Mouse (Mus musculus) forebrain, embryonic 12.5 days (tissue): ENCODE measurements around the gene Epb41l2. TPM values are rescaled to one million over a fixed set of nuclear protein-coding genes. Genes with fewer than 3 reads are reported as not detected.

Experiments
- ATAC-seq: fragments of 200-750 bp; cut with Nextera tagmentation; 2 replicates; pipeline ENCODE4 v1.8.0; 2017; ENCODE audit warnings: moderate TSS enrichment; ENCODE audit not compliant: low FRiP score
- H3K27ac ChIP-seq: fragments of 300-500 bp; sonication (generic); 2 replicates; pipeline ENCODE4 v1.5.1; 2016; ENCODE audit warnings: mild to moderate bottlenecking
- H3K27me3 ChIP-seq: fragments of 300-500 bp; sonication (generic); 2 replicates; pipeline ENCODE4 v1.6.1; 2016; ENCODE audit warnings: mild to moderate bottlenecking
- H3K36me3 ChIP-seq: fragments of 300-500 bp; sonication (generic); replicated peaks from 2 replicates; pipeline ENCODE4 v1.6.1; 2016; ENCODE audit warnings: mild to moderate bottlenecking
- H3K4me1 ChIP-seq: fragments of 300-500 bp; sonication (generic); 2 replicates; pipeline ENCODE4 v1.6.1; 2016
- H3K4me2 ChIP-seq: fragments of 300-500 bp; sonication (generic); 2 replicates; pipeline ENCODE4 v1.6.1; 2016; ENCODE audit warnings: mild to moderate bottlenecking, moderate library complexity
- H3K4me3 ChIP-seq: fragments of 300-500 bp; sonication (generic); replicated peaks from 2 replicates; pipeline ENCODE4 v1.5.1; 2016; ENCODE audit warnings: mild to moderate bottlenecking
- H3K9ac ChIP-seq: fragments of 300-500 bp; sonication (generic); 2 replicates; pipeline ENCODE4 v1.6.1; 2016; ENCODE audit warnings: mild to moderate bottlenecking
- H3K9me3 ChIP-seq: fragments of 300-500 bp; sonication (generic); 2 replicates; pipeline ENCODE4 v1.6.1; 2016
- WGBS: fragments of 180-500 bp; shearing (Covaris S2); methylation state at CpG from one replicate; pipeline ENCODE4 v1.1.7; 2016; 5-methylcytosine and 5-hydroxymethylcytosine counted together
- polyA plus RNA-seq: library from polyadenylated mRNA; unstranded; fragments of >200 nt; fragmentation: Nextera tagmentation; extraction: Ambion mirVana; gene quantifications from 2 replicates; pipeline ENCODE4 v1.2.1, GENCODE M21; 2016

The Epb41l2 gene
- polyA plus RNA-seq, 1 experiment from 2014 or later: 42.7 TPM

DNA sequence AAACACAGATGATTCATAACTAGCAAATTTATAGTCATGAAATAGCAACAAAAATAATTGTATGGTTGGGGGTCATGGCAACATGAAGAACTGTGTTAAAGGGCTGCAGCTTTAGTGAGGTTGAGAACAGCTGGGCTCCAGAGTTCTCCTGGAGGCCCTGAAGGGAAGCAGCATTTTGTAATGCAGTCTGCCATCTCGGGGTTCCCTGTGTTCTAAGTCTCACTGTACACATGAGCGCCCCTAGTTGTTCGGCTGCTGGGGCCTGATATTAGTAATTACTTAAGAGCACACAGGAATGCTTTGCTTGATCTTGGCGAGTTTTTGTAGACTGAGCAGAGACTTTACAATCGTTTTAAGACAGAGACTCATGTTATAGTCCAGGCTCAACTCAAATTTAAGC, 174.9 kb downstream of the Epb41l2 start:
- Histone ChIP-seq H3K27me3 (no peaks in the 10 kb centered on the region), H3K4me3 (no peak overlapping the region), H3K36me3 (no peaks in the 10 kb centered on the region), H3K9me3 (no peaks in the 10 kb centered on the region), H3K4me2 (no peak overlapping the region), H3K27ac (no peak overlapping the region), H3K9ac (no peak overlapping the region), H3K4me1 (no peaks in the 10 kb centered on the region)
- WGBS: 86% methylated on average over 5 of the region's 5 CpGs
- no peak for ATAC-seq

DNA sequence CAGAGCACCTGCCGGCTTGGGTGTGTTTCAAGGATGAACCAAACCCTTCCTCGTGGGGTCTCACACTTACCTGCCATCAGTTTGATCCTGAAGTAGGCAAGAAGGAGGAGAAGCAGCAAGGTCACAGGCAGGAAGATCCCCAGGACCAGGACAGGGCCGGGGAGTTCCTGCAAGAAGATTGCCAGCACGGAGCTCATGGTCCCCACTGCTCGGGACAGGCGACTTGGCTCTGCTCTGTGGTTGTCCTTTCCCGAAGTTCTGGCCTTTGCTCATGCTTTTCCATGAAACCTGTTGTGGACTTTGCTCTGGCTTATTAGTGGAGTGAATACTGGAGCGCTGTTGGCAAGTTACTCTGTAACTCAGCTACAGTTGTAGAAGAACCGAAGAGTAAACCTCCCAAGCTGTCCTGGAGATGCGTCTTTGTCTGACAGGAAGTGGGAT, 176.3 kb downstream of the Epb41l2 start, which contains the start of gene Smlr1:
Gene Smlr1 (minus strand): TSS at position 377 of the 441 bp plus-strand sequence.
- no peak for ATAC-seq
- no peaks in the 10 kb centered on the region for H3K27me3 ChIP-seq
- 95% methylated on average over 10 of the region's 10 CpGs for WGBS
- no peaks in the 10 kb centered on the region for H3K36me3 ChIP-seq
- no peak within 1 kb of the TSS for H3K27ac ChIP-seq
- no peak within 1 kb of the TSS for H3K4me3 ChIP-seq
- no peak within 1 kb of the TSS for H3K4me2 ChIP-seq
- no peaks in the 10 kb centered on the region for H3K9me3 ChIP-seq
- no peaks in the 10 kb centered on the region for H3K4me1 ChIP-seq
- no peak within 1 kb of the TSS for H3K9ac ChIP-seq

DNA sequence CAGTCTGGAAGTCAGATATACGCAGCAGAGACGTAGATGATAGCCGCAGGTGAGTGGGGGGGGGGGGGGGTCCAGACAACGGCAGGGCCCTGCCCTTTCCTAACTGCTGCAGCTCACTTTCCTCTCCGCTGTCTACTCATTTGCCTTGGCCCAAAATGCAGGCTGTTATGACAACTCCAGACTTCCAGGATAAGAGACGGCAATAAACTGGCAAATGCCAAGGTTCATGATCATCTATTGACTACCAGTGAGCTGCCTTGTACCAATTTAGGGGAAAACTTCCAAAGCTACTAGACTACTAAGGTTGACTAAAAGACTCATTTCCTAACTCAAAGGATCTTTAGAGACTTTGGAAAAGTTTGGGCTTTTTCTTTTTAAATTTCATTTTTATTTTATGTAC, 177.0 kb downstream of the Epb41l2 start:
- no peak for ATAC-seq
- Histone ChIP-seq H3K9ac (no peak overlapping the region), H3K4me2 (no peak overlapping the region), H3K4me3 (no peak overlapping the region), H3K36me3 (no peaks in the 10 kb centered on the region), H3K27me3 (no peaks in the 10 kb centered on the region), H3K27ac (no peak overlapping the region), H3K9me3 (no peaks in the 10 kb centered on the region), H3K4me1 (no peaks in the 10 kb centered on the region)
- 92% methylated on average over 6 of the region's 6 CpGs for WGBS

DNA sequence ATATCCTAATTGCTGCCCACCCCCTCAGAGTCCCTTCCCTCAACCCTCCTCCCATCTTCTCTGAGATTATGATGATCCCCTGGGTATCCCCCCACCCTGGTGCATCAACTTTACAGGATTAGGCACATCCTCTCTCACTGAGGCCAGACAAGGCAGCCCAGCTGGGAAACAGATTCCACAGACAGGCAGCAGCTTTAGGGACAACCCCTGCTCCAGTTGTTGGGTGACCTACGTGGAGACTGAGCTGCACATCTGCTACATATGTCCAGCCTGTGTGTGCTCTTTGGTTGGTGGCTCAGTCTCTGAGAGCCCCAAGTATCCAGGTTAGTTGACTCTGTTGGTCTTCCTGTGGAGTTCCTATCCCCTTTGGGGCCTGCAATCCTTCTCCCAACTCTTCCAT, 179.1 kb downstream of the Epb41l2 start:
- Histone ChIP-seq H3K4me1 (no peaks in the 10 kb centered on the region), H3K4me3 (no peak overlapping the region), H3K27ac (no peak overlapping the region), H3K4me2 (no peak overlapping the region), H3K36me3 (no peaks in the 10 kb centered on the region), H3K9ac (no peak overlapping the region), H3K9me3 (no peaks in the 10 kb centered on the region), H3K27me3 (no peaks in the 10 kb centered on the region)
- no peak for ATAC-seq
- 73% methylated on average over 1 of the region's 1 CpGs for WGBS

DNA sequence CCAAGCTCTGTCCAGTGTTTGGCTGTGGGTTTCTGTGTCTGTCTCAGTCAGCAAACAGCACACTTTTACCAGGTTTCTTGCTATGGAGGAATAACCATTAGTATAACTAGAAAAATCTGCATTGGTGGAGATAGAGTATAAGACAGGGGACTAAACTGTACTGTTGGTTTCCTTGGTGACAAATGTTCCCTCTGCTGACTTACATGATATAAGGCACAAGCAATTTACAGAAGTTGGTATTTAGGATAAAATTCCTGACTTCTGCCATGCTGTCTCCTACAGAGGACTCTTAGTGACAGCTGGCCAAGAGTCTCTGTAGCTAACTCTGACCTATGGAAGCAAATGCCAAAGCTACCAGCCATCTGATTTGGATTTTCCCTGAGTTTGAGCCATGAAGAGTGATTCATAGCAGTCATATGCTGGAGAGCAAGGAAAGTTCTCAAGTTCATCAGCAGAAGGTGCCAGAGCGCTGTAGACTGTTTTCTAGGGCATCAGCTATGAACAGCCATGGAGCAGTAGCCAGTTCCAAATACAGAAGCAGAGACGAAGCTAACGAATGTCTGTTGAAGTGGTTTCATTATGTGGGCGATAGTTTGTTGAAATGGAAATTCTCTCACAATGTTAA, 179.7 kb downstream of the Epb41l2 start:
- Histone ChIP-seq H3K27ac (no peak overlapping the region), H3K9me3 (no peaks in the 10 kb centered on the region), H3K27me3 (no peaks in the 10 kb centered on the region), H3K4me3 (no peak overlapping the region), H3K9ac (no peak overlapping the region), H3K4me1 (no peaks in the 10 kb centered on the region), H3K4me2 (no peak overlapping the region), H3K36me3 (no peaks in the 10 kb centered on the region)
- 71% methylated on average over 4 of the region's 4 CpGs for WGBS
- ATAC-seq: no peak

DNA sequence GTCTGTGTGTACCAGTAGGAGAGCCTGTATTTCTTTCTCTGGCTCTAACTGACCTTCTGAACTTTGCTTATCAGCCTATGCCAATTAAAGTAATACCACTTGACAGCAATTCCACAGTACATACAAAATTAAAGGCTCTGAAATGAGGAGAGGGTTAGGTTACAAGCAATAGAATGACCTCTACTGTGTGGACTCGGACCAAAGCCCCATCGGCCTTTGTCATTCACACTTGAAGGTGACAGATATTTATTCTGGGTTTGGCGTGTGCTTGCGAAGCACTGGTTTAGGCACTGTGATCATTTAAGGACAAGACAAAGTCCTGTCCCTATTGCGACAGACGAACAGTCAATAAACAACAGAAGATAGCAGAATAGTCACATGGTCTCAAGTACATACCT, 180.2 kb downstream of the Epb41l2 start:
- Histone ChIP-seq H3K27ac (no peak overlapping the region), H3K4me1 (no peaks in the 10 kb centered on the region), H3K4me2 (no peak overlapping the region), H3K9ac (no peak overlapping the region), H3K9me3 (no peaks in the 10 kb centered on the region), H3K4me3 (no peak overlapping the region), H3K27me3 (no peaks in the 10 kb centered on the region), H3K36me3 (no peaks in the 10 kb centered on the region)
- WGBS: 74% methylated on average over 6 of the region's 6 CpGs
- ATAC-seq: no peak

DNA sequence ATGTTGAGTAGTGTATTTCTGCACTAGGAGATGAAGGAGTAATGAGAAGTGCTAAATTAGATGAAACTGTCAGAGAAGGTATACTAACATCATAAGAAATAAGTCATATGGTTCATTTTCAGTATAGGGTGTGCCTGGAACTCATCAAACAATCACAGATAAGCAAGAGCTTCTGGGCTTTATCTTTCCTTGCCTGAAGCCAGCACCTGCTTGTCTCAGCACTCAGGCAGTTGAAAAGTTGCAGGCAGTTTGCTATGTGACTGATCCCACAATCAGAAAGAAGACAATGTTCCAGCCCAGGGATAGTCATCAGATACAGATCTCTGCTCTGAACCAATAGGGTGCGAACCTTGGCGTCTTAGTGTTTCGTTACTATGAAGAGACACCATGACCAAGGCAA, 181.5 kb downstream of the Epb41l2 start:
- no peaks in the 10 kb centered on the region for H3K36me3 ChIP-seq
- WGBS: 97% methylated on average over 3 of the region's 3 CpGs
- no peak overlapping the region for H3K4me3 ChIP-seq
- no peaks in the 10 kb centered on the region for H3K9me3 ChIP-seq
- no peak overlapping the region for H3K27ac ChIP-seq
- H3K4me2 ChIP-seq: no peak overlapping the region
- no peak overlapping the region for H3K9ac ChIP-seq
- no peak for ATAC-seq
- H3K27me3 ChIP-seq: no peaks in the 10 kb centered on the region
- no peaks in the 10 kb centered on the region for H3K4me1 ChIP-seq

DNA sequence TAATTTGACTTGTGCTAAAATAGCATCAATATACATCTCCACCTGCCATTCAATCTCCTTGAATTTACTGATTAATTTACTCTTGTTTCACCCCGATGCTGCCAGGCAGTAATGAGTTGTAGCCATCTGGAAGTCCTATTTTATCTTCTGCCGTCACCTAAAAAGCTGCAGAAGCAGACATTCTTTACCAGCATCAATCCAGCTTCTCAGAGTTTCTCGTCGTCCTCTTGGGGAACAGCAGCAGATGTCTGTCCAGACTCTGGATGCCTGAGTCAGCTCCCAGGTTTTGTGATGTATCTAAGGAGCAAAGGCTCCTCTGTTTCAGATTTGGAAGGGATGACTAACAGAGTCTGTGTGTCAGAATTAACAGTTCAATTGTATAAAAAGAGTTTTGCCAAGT, 193.3 kb downstream of the Epb41l2 start:
- no peak overlapping the region for H3K4me3 ChIP-seq
- H3K27ac ChIP-seq: no peak overlapping the region
- whole genome bisulfite sequencing: 70% methylated on average over 4 of the region's 4 CpGs
- no peaks in the 10 kb centered on the region for H3K27me3 ChIP-seq
- no peak for ATAC-seq
- no peaks in the 10 kb centered on the region for H3K36me3 ChIP-seq
- H3K4me2 ChIP-seq: no peak overlapping the region
- H3K9ac ChIP-seq: no peak overlapping the region
- no peaks in the 10 kb centered on the region for H3K9me3 ChIP-seq
- H3K4me1 ChIP-seq: no peaks in the 10 kb centered on the region

DNA sequence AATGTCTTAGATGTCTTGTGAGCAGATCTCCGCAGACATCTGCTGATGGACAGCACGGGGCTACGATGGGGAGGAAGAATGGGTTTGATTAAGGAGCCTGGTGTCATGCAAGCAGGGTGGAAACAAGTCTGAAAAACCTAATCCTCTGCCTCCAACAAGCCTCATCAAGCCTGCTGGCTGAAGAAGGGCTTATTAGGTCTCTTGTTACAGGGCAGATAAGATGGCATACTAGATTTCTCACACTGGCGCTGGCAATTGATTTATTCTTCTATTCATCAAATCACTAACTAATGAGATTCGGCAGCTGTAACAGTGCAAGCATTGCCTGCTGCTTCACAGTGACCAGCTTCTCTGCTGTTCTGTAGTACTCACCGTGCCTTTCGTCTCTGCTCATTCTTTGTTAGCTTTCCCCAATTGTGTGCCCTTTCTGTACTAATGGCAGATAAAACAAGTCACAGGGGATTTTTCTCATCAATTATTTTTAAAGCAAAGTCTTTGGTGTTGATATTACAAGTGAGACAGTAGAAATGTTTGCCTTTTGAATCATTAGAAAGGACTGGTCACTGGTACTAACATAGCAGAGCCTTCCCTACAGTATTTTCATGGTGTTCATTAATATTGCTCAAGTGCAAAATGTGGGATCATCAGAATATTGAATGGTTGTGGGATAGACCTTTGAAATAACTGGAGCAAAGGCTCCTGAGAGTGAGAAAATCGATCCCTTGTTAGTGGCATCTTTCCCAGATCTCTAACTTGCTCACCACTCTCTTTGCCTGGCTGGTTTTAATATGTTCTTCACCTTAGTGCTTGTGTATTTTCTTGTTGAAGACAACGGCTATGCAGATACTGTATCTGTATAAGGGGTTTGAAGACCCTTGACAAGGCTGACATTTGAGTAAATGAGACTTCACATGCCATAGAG, 212.0 kb downstream of the Epb41l2 start:
- Histone ChIP-seq H3K4me1 (peaks cover 16% of the 10 kb centered on the region), H3K9me3 (no peaks in the 10 kb centered on the region), H3K4me3 (no peak overlapping the region), H3K36me3 (no peaks in the 10 kb centered on the region), H3K9ac (no peak overlapping the region), H3K27ac (peak overlapping the region; percentile 69), H3K4me2 (peak overlapping the region; percentile 38), H3K27me3 (no peaks in the 10 kb centered on the region)
- peak; percentile 75 for ATAC-seq
- 25% methylated on average over 9 of the region's 9 CpGs for WGBS

Other genes with a start within 250 kb of the Epb41l2 start
- gene Akap7, start 51.9 kb upstream of the Epb41l2 start, polyA plus RNA-seq: 16.1 and 20.7 TPM in 2 replicates
- not detected in 2 replicates for gene Smlr1, start 176.5 kb downstream of the Epb41l2 start, polyA plus RNA-seq